Mouse (Mus musculus): ENCODE measurements around the gene Slc35d2.
"Not testable (repeated sequence)": the region's sequence is repeated elsewhere in the genome, so short reads cannot be mapped to it uniquely, and the experiment has no call there.

Slc35d2 gene

DNA sequence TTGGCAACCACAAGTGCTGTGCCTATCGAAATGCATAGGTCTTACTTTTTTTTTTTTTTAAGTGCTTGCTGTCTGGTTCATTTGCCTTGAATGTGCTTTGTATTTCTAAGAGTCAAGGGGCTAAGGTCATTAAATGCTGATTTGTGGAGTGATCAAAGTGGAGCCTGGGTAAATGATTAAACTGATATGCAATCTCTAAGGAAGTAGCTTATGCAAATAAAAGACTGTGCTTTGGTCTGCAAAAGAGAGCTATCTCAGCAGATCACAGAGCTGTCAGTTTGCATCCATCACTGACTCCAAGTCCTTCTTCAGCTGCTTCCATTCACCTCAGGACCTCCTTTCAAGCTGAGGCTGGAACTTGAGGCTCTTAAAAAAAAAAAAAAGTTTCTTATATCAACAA is 75.2 kb downstream of the Slc35d2 start:
- no peak for DNase-seq (ENCODE audit: low read depth, low spot score)

DNA sequence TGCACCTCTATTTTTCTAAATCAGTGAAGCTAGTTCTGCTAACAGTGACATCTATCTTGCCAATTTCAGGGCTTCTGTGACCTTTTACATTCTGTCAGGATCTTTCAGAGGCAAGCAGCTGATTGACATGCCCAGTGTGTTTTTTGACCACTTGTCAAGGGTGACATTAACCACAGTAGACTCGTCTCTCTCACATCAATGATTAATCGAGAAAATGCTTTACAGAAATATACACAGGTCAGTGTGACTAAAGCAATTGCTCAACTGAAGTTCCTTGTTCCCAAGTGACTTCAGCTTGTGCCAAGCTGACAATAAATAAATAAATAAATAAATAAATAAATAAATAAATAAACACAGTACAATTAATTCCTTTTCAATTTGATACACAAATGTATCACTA is 76.9 kb downstream of the Slc35d2 start:
- not testable (repeated sequence) for DNase-seq (ENCODE audit: low read depth, low spot score)

DNA sequence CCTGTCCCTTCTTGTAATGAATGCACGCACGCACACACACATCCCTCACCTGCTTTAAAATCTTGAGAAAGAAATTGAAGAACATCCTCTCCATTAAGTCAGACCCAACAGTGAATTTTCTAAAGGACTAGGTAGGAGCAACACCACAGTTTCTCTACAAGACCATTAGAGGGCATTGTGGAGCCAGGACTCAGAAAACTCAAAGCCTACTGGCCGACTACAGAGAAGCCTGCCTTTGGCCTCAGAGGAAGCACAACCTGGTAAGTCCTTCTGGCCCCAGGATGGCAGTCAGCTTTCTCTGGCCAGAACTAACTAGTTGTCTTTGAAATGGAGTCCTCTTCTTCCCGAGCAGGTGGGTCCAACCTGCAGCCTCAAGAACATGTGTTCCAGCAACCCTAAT is 78.3 kb downstream of the Slc35d2 start:
- DNase-seq (ENCODE audit: low read depth, low spot score) = no peak

DNA sequence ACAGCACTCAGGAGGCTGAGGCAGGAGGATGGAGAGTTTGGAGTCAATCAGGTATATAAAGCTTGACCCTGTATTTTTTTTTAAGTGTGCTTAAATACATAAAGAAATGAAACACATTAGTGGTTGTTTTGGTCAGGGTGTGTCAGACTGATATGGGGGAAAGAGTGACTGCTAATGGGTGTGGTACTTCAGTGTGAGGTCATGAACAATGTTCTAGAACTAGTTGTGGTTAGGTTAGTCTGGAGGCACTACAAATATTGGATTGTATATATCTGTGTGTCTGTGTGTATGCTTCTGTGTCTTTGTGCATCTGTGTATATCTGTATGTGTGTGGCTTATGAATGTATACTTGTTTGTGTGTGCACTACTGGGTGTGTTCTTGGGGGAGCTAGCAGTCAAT is 79.6 kb downstream of the Slc35d2 start:
- DNase-seq (ENCODE audit: low read depth, low spot score) = no peak

DNA sequence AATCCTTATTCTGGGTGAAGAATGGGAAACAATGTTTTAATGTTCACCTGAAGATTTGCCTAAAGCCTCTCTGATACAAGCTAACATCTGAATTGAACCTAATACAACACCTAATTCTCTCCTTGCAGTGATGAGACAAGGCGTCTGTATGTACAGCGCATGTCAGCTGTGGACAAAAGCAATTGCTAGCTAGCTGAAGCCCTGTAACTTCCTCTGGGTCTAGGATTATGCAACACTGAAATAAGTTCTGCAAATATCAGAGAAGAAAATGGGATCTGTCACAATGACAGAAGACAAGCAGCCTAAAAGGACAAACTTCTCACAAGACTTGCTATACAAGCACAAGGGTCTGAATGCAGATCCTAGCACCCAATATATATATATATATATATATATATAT is 80.7 kb downstream of the Slc35d2 start:
- no peak for DNase-seq (ENCODE audit: low read depth, low spot score)
